Mouse (Mus musculus) heart, adult 2 months (tissue): ENCODE measurements at regions not wholly inside any gene's neighbourhood (a gene's known extent, or its start where the extent isn't known, plus 50 kb on each side); places are given as distances from the start of the nearest gene placed in this dataset.

Experiments used
- CTCF ChIP-seq: fragments of 200-600 bp; IDR thresholded peaks from 2 replicates; pipeline ENCODE4 v1.8.1; 2022; ENCODE audit warnings: antibody characterized with exemption, mild to moderate bottlenecking, moderate library complexity
- EP300 ChIP-seq: fragments of 200-500 bp; IDR thresholded peaks from 2 replicates; pipeline ENCODE4 v1.6.1; 2011; ENCODE audit warnings: low read depth, low read length, control low read depth; ENCODE audit not compliant: insufficient read depth
- POLR2A ChIP-seq: fragments of 200-500 bp; IDR thresholded peaks from 2 replicates; pipeline ENCODE4 v1.6.1; 2011; ENCODE audit warnings: mild to moderate bottlenecking, low read depth, low read length, control low read depth; ENCODE audit not compliant: insufficient read depth

- no peak for TF ChIP-seq CTCF
- TF ChIP-seq POLR2A, result no peak
- TF ChIP-seq EP300, result no peak
These were observed 104.0 kb upstream of the Ednrb start for GRCm38 (mm10) chr14:103948026-103948777.
